Mouse (Mus musculus): ENCODE measurements around the gene Ankrd65. TPM values are rescaled to one million over a fixed set of nuclear protein-coding genes. Genes with fewer than 3 reads are reported as not detected.
"Not testable (repeated sequence)": the region's sequence is repeated elsewhere in the genome, so short reads cannot be mapped to it uniquely, and the experiment has no call there.

The Ankrd65 gene
- not detected for polyA plus RNA-seq (2017; shearing (Covaris generic))

GRCm38 (mm10) chr4:155790021-155790489 lies at the start of gene Ankrd65:
Ankrd65 (plus strand) TSS chr4:155790439.
- no peak for ATAC-seq

DNA sequence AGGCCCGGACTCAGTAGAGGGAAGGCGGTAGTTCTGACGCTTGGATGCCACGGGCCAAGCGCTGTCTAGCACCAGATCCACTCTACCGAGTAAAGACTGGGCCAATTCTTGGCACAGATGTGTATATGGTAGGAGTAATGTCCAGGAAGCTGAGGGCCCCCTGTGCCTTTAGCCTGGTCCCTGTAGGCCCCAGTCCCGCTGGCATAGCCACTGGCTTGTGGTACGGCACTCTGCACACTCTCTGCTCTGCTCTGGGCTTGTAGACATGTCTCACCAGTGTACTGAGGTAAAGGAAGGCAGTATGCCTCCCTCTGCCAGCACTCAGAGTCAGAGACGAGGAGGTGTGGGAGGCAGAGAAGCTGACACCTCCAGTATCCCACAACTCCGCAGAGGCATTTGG lies 49.6 kb upstream of the Ankrd65 start:
- ATAC-seq: not testable (repeated sequence)

DNA sequence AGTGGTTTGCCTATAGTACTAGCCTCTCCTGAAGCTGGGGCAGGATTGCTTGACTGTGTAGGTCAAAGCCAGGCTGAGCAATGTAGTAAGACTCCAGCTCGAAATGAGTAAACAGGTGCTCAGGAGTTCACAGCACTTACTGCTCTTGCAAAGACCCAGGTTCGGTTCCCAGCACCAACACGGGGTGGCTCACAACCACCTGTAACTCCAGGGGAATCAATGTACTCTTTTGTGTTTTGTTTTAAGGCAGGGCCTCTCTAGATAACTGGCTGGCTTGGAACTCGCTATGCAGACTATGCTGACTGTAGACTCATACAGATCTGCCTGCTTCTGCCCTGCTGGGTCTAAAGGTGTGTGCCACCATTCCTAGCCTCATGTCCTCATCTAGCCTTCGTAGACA lies 47.6 kb upstream of the Ankrd65 start:
- ATAC-seq: no peak

GRCm38 (mm10) chr4:155744474-155744873 lies 45.8 kb upstream of the Ankrd65 start:
- ATAC-seq: no peak

DNA sequence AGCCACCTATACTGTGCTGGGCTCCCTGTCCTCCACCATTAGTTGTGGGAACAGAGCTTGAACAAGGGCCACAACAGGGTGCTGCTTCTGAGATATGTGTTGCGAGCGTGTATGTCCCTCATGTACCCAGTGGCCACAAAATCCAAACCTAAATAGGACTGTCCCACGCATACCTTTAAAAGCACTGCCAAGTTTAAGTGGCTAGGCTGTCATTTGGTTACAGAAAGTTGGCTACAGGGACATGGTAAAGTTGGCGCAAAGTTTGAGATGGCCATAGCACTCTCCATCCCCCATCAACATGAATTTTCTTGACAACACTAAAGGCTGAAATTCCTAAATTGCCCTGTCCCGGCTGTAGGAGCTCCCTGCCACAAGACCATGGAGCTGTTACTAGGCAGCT lies 45.1 kb upstream of the Ankrd65 start:
- no peak for ATAC-seq

GRCm38 (mm10) chr4:155746036-155746548 lies 44.1 kb upstream of the Ankrd65 start:
- no peak for ATAC-seq

DNA sequence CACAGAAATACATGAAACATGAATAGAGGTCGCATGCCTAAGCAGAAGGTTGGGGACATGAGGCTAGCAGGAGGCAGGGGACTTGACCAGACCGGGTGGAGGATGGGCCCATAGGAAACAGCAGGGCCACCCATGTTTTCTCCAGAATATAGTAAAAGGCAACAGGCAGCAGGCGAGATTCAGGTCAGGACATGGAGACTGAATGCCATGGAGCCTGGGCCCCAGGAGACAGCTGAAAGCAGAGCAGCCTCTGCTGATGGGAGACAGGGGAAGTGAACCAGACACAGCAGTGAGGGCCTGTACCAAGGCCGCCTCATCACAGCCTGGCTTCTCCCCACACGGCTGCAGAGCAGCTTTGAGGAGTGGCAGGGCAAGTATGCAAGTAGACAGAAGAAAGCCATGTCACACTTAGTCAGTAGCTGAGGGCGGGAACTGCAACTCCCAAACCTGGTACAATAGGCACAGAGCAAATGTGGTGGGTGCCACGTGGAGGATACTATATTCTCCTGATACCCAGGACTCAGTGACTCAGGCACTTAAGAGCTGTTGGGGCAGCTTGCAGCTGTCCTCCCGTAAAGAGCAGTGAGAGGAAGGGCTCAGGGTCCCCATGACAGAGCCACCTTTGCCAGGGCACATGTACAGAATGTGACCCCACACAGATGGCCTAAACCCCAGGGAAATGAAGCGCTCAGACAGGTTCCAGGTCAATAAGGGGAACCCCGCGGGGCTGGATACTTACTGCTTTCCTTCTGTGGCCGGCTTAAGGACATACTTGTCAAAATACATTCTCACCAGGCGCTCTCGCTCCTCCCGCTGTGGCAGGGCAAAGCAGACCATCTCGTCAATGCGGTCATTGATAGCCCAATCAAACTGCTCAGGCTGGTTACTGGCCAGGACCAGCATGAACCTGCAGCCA lies 43.4 kb upstream of the Ankrd65 start:
- no peak for ATAC-seq

DNA sequence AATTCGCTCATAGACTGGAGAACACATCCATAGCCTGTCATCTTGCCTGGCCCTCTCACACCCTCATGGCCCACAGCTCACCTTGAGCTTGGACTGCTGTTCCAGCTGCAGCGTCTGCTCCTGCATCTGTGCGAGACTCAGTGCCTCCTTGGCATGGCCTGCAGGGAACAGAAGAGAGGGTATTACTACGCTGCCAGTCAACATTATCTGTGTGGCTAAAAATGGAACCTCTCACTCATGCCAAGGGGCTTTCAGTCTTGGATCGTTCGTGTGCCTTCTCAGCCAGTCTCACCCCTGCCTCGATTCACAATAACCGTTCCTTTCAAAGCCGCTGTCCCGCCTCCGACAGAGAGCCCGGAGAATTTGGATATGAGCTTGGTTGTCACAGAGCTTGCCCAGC lies 33.2 kb upstream of the Ankrd65 start:
- no peak for ATAC-seq

- ATAC-seq: peak; percentile 51
These were observed 30.2 kb upstream of the Ankrd65 start for GRCm38 (mm10) chr4:155759862-155760612.

DNA sequence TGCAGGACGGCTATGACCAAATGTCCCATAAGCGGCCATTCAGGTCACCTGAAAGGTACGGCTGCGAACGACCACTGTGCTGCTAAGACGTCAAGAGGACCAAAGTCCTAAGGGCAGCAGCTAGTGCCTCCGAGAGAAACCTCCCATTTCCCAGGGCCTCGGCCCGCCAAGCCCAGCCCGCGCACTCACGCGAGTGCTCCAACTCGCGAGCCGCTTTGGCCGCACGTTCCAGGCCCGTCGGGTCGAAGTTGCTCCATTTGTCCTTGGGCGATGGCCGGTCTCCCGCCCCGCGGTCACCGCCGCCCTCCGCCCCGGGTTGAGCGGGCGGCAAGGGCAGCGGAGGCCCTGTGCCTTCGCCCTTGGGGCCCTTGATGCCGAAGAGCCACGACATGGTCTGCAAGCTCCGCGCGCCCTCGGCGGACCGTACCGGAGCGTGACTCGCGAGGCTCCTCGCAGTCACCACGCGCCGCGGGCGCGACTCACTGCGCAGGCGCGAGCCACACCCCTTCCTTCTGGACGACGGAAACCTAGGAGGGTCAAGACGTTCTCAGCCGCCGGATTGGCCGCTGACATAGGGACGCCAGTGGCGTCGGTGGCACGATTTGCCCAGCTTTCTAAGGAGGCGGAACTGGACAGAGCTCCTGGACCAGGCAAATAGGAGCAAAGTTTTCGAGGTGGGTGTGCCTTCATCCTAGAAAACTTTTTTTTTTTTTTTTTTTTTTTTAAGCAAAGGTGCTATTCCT lies 29.5 kb upstream of the Ankrd65 start, which contains the start of gene Atad3a:
Gene Atad3a, minus strand, starts transcription at position 481 of the 743 bp plus-strand sequence.
- peak; percentile 93 for ATAC-seq

GRCm38 (mm10) chr4:155761356-155762099 lies 28.7 kb upstream of the Ankrd65 start:
- no peak for ATAC-seq

- no peak for ATAC-seq
These were observed 27.9 kb upstream of the Ankrd65 start for GRCm38 (mm10) chr4:155762357-155762756.

GRCm38 (mm10) chr4:155769496-155769879 lies 20.8 kb upstream of the Ankrd65 start:
- ATAC-seq: no peak

GRCm38 (mm10) chr4:155769880-155770512 lies 20.2 kb upstream of the Ankrd65 start:
- ATAC-seq: peak; percentile 62

DNA sequence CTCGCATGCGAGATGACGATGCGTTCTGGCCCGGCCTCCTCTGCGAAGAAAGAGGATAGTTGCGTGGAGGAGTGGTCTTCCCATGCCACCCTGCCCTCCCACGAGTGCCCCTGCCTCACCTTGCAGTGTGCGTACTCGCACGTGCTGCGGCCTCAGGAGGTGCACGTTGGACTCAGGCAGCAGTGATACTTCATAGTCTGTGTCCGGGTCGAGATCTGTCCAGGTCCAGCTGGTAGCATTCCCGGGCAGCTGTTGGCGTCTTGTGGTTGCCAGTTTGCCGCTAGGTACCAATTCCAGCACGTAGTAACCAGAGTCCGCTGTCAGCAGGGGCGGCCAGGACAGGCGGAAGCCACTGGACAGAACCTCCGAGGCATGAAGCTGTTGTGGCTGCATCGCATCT lies 19.6 kb upstream of the Ankrd65 start:
- ATAC-seq: no peak

GRCm38 (mm10) chr4:155771706-155772105 lies 18.5 kb upstream of the Ankrd65 start:
- ATAC-seq: no peak

- no peak for ATAC-seq
These were observed 17.5 kb upstream of the Ankrd65 start for GRCm38 (mm10) chr4:155772786-155773185.

DNA sequence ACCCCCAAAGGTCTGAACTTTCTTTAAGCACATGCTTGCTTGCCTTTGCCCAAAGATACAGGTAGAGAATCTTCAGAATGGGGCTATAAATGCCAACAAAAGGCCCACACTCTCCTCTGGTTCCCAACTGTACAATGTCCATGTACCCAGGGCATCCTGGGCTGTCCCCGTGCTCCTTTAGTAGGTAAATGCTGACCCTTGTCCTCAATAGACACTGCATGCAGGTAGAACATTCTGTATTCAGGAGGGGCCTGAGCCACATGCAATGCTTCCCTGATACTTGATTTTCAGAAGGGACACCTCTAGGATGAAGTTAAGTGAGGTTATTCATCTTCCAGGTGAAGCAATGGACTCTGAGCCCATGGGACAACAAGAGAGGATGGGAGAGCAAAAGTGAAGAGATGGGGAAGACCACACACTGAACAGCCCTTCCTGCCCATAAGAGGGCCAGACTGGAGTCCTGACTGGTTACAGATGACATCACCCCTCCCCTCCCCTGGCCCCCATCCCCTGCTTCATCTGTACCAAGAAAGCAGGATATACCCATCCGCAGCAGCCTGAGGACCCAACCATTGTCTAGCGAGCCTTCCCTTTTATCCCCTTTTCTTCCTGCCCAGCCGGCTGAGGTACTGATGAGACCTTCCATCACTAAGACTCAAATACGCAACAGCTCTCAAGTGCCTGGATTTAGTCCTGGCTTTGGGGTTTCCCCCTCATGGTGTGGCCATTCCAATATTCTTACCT lies 16.7 kb upstream of the Ankrd65 start:
- ATAC-seq: no peak

GRCm38 (mm10) chr4:155774280-155774754 lies 15.9 kb upstream of the Ankrd65 start, which contains the start of gene Vwa1:
Vwa1 (minus strand) TSS chr4:155774698.
- peak; percentile 63 for ATAC-seq

Measured in inflammation-experienced regulatory T-cells, adult 6 months (primary cell).